Mouse (Mus musculus): Measurements from ENCODE around the gene Acadl. TPM values are rescaled to one million over a fixed set of nuclear protein-coding genes. Genes with fewer than 3 reads are reported as not detected.

Gene Acadl
- 31.7 and 36.9 TPM in 2 replicates for polyA plus RNA-seq (2015; fragmentation: Nextera tagmentation; extraction: Ambion mirVana)

GRCm38 (mm10) chr1:66862712-66863511 is at the start of gene Acadl:
TSS of gene Acadl (minus strand) at chr1:66863277.
- peak within 1 kb of the TSS; percentile 51 for H3K27ac ChIP-seq
- ATAC-seq: peak; percentile 93

DNA sequence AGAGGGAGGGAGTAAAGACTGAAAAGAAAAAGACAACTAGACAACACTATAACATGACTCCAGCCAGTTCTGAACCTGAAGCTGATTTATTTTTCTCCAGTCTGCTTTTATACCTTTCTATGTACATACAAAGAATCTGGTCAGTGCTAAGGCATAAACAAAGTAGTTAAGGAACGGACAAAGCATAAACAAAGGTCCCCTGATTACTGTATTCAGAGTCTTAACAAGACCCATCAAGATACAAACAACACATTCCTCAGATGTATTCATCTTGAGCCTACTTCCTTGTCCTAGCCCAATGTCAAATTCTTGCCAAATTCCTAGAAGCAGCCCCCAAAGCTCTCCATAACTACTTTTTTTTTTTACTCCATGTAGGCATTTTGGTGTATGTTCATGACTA is 49.2 kb upstream of the Acadl start:
- no peaks in the 10 kb centered on the region for H3K9me3 ChIP-seq (replicated peaks)
- H3K27me3 ChIP-seq: no peaks in the 10 kb centered on the region
- H3K4me1 ChIP-seq: no peaks in the 10 kb centered on the region
- no peak overlapping the region for H3K9ac ChIP-seq
- H3K4me3 ChIP-seq: no peak overlapping the region
- no peak for ATAC-seq
- H3K36me3 ChIP-seq (ENCODE audit: poor library complexity, severe bottlenecking): no peaks in the 10 kb centered on the region
- H3K27ac ChIP-seq: no peak overlapping the region
- 98% methylated on average over 1 of the region's 1 CpGs for WGBS
- no peak overlapping the region for H3K4me2 ChIP-seq

More at GRCm38 (mm10) chr1:66862712-66863511, at the start of gene Acadl:
- H3K4me3 ChIP-seq: peak within 1 kb of the TSS; percentile 74
- under 1% methylated on average over 84 of the region's 85 CpGs for WGBS
- H3K9me3 ChIP-seq (replicated peaks): no peaks in the 10 kb centered on the region
- no peaks in the 10 kb centered on the region for H3K36me3 ChIP-seq (ENCODE audit: poor library complexity, severe bottlenecking)
- peak within 1 kb of the TSS; percentile 76 for H3K9ac ChIP-seq
- H3K4me1 ChIP-seq: peaks cover 19% of the 10 kb centered on the region
- no peaks in the 10 kb centered on the region; the same call in 1 of the 2 replicates for H3K27me3 ChIP-seq
- peak within 1 kb of the TSS; percentile 85 for H3K4me2 ChIP-seq

GRCm38 (mm10) chr1:66902566-66902965 is 39.5 kb upstream of the Acadl start:
- H3K36me3 ChIP-seq (ENCODE audit: poor library complexity, severe bottlenecking): no peaks in the 10 kb centered on the region
- WGBS: 82% methylated on average over 3 of the region's 3 CpGs
- H3K4me3 ChIP-seq: no peak overlapping the region
- H3K9me3 ChIP-seq (replicated peaks): no peaks in the 10 kb centered on the region
- H3K27ac ChIP-seq: no peak overlapping the region
- no peak for ATAC-seq
- peaks cover 6% of the 10 kb centered on the region; the same call in 1 of the 2 replicates for H3K4me1 ChIP-seq
- no peak overlapping the region for H3K9ac ChIP-seq
- H3K4me2 ChIP-seq: no peak overlapping the region
- no peaks in the 10 kb centered on the region for H3K27me3 ChIP-seq

- H3K4me3 ChIP-seq: no peak overlapping the region
- H3K9ac ChIP-seq: no peak overlapping the region
- H3K27me3 ChIP-seq: no peaks in the 10 kb centered on the region
- no peak overlapping the region for H3K27ac ChIP-seq
- H3K36me3 ChIP-seq (ENCODE audit: poor library complexity, severe bottlenecking): no peaks in the 10 kb centered on the region
- no peak overlapping the region for H3K4me2 ChIP-seq
- 98% methylated on average over 4 of the region's 4 CpGs for WGBS
- ATAC-seq: no peak
- peaks cover 18% of the 10 kb centered on the region; the same call in 1 of the 2 replicates for H3K4me1 ChIP-seq
- no peaks in the 10 kb centered on the region for H3K9me3 ChIP-seq (replicated peaks)
Measured at GRCm38 (mm10) chr1:66900946-66901345, 37.9 kb upstream of the Acadl start.

DNA sequence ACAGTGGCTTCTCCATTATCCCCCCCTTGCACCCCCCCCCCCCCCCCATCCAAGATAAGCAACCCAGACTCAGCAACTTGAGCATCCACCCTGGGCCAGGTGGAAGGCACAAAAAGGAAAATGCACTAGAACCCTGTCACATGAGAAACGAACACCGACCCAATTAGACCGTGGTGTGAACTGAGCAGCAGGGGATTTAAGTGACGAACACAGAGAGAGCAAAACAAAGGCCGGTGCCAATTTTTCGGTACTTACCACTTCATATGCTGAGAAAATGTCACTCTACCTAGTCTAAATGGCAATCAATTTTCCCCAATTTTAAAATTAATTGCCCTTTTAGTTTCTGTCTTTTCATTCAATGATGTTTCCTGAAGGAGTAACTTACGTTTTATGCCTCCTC is 35.2 kb upstream of the Acadl start:
- H3K4me1 ChIP-seq: peaks cover 25% of the 10 kb centered on the region; the same call in 1 of the 2 replicates
- no peaks in the 10 kb centered on the region for H3K36me3 ChIP-seq (ENCODE audit: poor library complexity, severe bottlenecking)
- no peak overlapping the region for H3K4me3 ChIP-seq
- 37% methylated on average over 7 of the region's 7 CpGs for WGBS
- H3K4me2 ChIP-seq: no peak overlapping the region
- no peak overlapping the region for H3K9ac ChIP-seq
- no peak overlapping the region for H3K27ac ChIP-seq
- ATAC-seq: no peak
- H3K27me3 ChIP-seq: no peaks in the 10 kb centered on the region
- no peaks in the 10 kb centered on the region for H3K9me3 ChIP-seq (replicated peaks)

DNA sequence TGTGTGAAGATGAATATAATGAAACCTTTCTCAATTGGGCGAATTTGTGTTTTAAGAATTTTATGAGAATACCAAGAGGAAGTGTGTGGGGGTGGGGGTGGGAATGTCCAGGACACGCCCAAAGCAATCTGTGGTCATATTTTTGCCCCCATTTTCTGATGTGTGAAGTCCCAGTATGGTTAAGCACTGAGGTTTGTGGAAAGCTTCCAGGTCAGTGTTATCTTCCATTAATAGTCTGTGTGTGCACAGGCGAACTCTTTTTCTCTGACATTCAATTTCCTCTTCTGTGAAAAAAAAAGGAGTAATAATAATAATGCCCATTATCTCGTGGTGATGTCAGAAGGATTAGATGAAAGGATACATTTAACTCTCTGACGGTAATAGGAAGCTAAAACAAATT is 33.5 kb upstream of the Acadl start:
- peak overlapping the region; percentile 71 for H3K27ac ChIP-seq
- peaks cover 25% of the 10 kb centered on the region; the same call in 1 of the 2 replicates for H3K4me1 ChIP-seq
- H3K4me2 ChIP-seq: peak overlapping the region; percentile 44
- ATAC-seq: peak; percentile 61
- H3K36me3 ChIP-seq (ENCODE audit: poor library complexity, severe bottlenecking): no peaks in the 10 kb centered on the region
- no peaks in the 10 kb centered on the region for H3K27me3 ChIP-seq
- H3K4me3 ChIP-seq: no peak overlapping the region
- WGBS: 25% methylated on average over 5 of the region's 5 CpGs
- no peaks in the 10 kb centered on the region for H3K9me3 ChIP-seq (replicated peaks)
- peak overlapping the region; percentile 30; the same call in 1 of the 2 replicates for H3K9ac ChIP-seq

DNA sequence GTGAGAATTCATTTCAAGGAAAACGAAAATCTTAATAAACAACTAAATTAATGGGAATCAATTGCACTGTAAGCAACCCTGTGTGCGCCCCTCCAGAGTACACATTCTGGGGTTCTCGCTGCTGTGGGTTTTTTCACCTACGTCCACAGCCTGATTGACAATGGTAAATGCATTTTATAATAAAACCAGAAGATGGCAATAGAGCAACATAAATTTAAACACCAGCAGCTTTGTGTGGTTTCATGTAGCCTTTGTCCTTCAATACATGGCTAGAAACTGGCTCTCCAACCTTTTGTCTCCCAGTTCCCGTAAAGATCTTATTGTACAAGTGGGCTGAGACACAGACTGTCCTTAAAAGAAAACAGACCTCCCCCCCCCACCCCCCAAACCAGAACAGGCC is 33.0 kb upstream of the Acadl start:
- ATAC-seq: peak; percentile 82
- H3K4me1 ChIP-seq: peaks cover 25% of the 10 kb centered on the region; the same call in 1 of the 2 replicates
- peak overlapping the region; percentile 30; the same call in 1 of the 2 replicates for H3K9ac ChIP-seq
- 37% methylated on average over 5 of the region's 5 CpGs for WGBS
- no peak overlapping the region for H3K4me3 ChIP-seq
- H3K27me3 ChIP-seq: no peaks in the 10 kb centered on the region
- H3K27ac ChIP-seq: peak overlapping the region; percentile 71
- no peaks in the 10 kb centered on the region for H3K36me3 ChIP-seq (ENCODE audit: poor library complexity, severe bottlenecking)
- peak overlapping the region; percentile 44 for H3K4me2 ChIP-seq
- no peaks in the 10 kb centered on the region for H3K9me3 ChIP-seq (replicated peaks)

GRCm38 (mm10) chr1:66895837-66896118 is 32.7 kb upstream of the Acadl start:
- peak; percentile 73 for ATAC-seq
- Histone ChIP-seq H3K4me3 (no peak overlapping the region), H3K9ac (no peak overlapping the region), H3K36me3 (ENCODE audit: poor library complexity, severe bottlenecking) (no peaks in the 10 kb centered on the region), H3K4me1 (peaks cover 25% of the 10 kb centered on the region; the same call in 1 of the 2 replicates), H3K9me3 (replicated peaks) (no peaks in the 10 kb centered on the region), H3K27ac (peak overlapping the region; percentile 8; the same call in 1 of the 2 replicates), H3K4me2 (peak overlapping the region; percentile 44), H3K27me3 (no peaks in the 10 kb centered on the region)

DNA sequence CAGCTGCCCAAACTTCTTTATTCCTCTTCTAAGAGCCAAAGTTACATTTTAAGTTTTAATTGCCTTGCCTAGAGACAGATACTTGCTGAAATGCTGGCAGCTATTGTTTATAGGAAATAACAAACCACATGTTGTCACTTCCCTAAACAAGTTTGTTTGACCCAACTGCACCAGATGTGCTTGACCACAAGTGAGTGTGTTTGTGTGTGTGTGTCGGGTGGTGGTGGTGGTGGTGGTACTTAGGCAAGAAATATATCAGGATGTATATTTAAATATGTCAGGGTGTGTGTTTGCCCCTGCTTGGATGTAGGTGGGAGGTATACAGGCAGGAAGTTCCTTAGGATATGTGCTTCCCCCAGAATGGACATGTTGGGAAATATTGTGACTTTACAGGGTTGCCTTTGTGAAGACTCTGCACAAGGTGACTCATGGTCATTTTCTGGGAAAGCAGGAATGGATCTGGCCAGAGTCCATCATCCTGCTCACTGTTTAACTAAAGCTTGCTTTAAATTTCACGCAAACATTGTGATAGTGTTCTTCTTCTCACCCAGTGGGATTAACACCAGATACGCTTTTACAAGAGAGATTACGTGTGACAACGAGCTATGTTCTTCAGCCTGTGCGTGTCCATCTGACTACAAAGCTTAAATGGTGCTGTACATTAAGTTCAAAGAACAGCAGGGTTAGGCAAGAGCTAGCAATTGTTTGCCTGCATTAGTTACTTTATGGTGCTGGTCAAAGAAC is 32.2 kb upstream of the Acadl start:
- H3K36me3 ChIP-seq (ENCODE audit: poor library complexity, severe bottlenecking): no peaks in the 10 kb centered on the region
- H3K27ac ChIP-seq: 0 out of 2 replicates have a peak overlapping the region, but pooled peaks have one; percentile 8
- H3K9me3 ChIP-seq (replicated peaks): no peaks in the 10 kb centered on the region
- peaks cover 25% of the 10 kb centered on the region; the same call in 1 of the 2 replicates for H3K4me1 ChIP-seq
- ATAC-seq: no peak
- WGBS: 59% methylated on average over 6 of the region's 6 CpGs
- H3K4me3 ChIP-seq: no peak overlapping the region
- no peaks in the 10 kb centered on the region for H3K27me3 ChIP-seq
- H3K4me2 ChIP-seq: peak overlapping the region; percentile 44; the same call in 1 of the 2 replicates
- H3K9ac ChIP-seq: no peak overlapping the region

- no peak overlapping the region for H3K9ac ChIP-seq
- H3K27me3 ChIP-seq: no peaks in the 10 kb centered on the region
- WGBS: 90% methylated on average over 1 of the region's 1 CpGs
- ATAC-seq: no peak
- no peaks in the 10 kb centered on the region for H3K9me3 ChIP-seq (replicated peaks)
- no peak overlapping the region for H3K4me3 ChIP-seq
- no peaks in the 10 kb centered on the region for H3K36me3 ChIP-seq (ENCODE audit: poor library complexity, severe bottlenecking)
- H3K4me2 ChIP-seq: no peak overlapping the region
- H3K4me1 ChIP-seq: no peaks in the 10 kb centered on the region
- H3K27ac ChIP-seq: no peak overlapping the region
Measured at GRCm38 (mm10) chr1:66887175-66887574, 24.1 kb upstream of the Acadl start.

GRCm38 (mm10) chr1:66880217-66880616 is 17.1 kb upstream of the Acadl start:
- Histone ChIP-seq H3K4me2 (no peak overlapping the region), H3K27me3 (no peaks in the 10 kb centered on the region), H3K36me3 (ENCODE audit: poor library complexity, severe bottlenecking) (no peaks in the 10 kb centered on the region), H3K27ac (no peak overlapping the region), H3K9ac (no peak overlapping the region), H3K4me1 (no peaks in the 10 kb centered on the region), H3K4me3 (no peak overlapping the region), H3K9me3 (replicated peaks) (no peaks in the 10 kb centered on the region; the same call in 1 of the 2 replicates)
- no peak for ATAC-seq
- WGBS: 82% methylated on average over 2 of the region's 2 CpGs

- H3K27ac ChIP-seq: no peak overlapping the region
- 90% methylated on average over 6 of the region's 6 CpGs for WGBS
- no peak overlapping the region for H3K9ac ChIP-seq
- ATAC-seq: no peak
- no peak overlapping the region for H3K4me2 ChIP-seq
- no peaks in the 10 kb centered on the region; the same call in 1 of the 2 replicates for H3K9me3 ChIP-seq (replicated peaks)
- H3K4me1 ChIP-seq: no peaks in the 10 kb centered on the region
- H3K27me3 ChIP-seq: no peaks in the 10 kb centered on the region
- no peaks in the 10 kb centered on the region for H3K36me3 ChIP-seq (ENCODE audit: poor library complexity, severe bottlenecking)
- H3K4me3 ChIP-seq: no peak overlapping the region
Measured at GRCm38 (mm10) chr1:66874740-66875139, 11.7 kb upstream of the Acadl start.

All from forebrain, embryonic 13.5 days (tissue).